Mouse (Mus musculus) liver, postnatal 0 days (tissue): ENCODE data around the gene Trpm4. TPM values are rescaled to one million over a fixed set of nuclear protein-coding genes. Genes with fewer than 3 reads are reported as not detected.

Experiments
- ATAC-seq: fragments of 200-750 bp; cut with Nextera tagmentation; 2 replicates; pipeline ENCODE4 v1.8.0; 2017; ENCODE audit warnings: mild to moderate bottlenecking, moderate library complexity
- DNase-seq: peaks from one replicate; pipeline ENCODE4 v3.0.0-alpha.2; 2016
- H3K27ac ChIP-seq: fragments of 300-500 bp; sonication (generic); 2 replicates; pipeline ENCODE4 v1.5.1; 2014; ENCODE audit warnings: antibody characterized with exemption, moderate library complexity, mild to moderate bottlenecking, low read depth
- H3K27me3 ChIP-seq: fragments of 300-500 bp; sonication (generic); 2 replicates; pipeline ENCODE4 v1.6.1; 2014; ENCODE audit warnings: low read length, control low read depth, mixed read lengths; ENCODE audit not compliant: insufficient read depth
- H3K36me3 ChIP-seq: fragments of 300-500 bp; sonication (generic); replicated peaks from 2 replicates; pipeline ENCODE4 v1.6.1; 2014; ENCODE audit warnings: mild to moderate bottlenecking, control low read depth, low read length, moderate library complexity, mixed read lengths; ENCODE audit not compliant: insufficient read depth
- H3K4me1 ChIP-seq: fragments of 300-500 bp; sonication (generic); 2 replicates; pipeline ENCODE4 v1.6.1; 2014; ENCODE audit warnings: antibody characterized with exemption, mild to moderate bottlenecking, control low read depth; ENCODE audit not compliant: insufficient read depth
- H3K4me2 ChIP-seq: fragments of 300-500 bp; sonication (generic); 2 replicates; pipeline ENCODE4 v1.6.1; 2014; ENCODE audit warnings: low read depth, mild to moderate bottlenecking, low read length, moderate library complexity, mixed read lengths
- H3K4me3 ChIP-seq: fragments of 300-500 bp; sonication (generic); 2 replicates; pipeline ENCODE4 v1.5.1; 2014; ENCODE audit warnings: low read depth, low read length
- H3K9ac ChIP-seq: fragments of 300-500 bp; sonication (generic); replicated peaks from 2 replicates; pipeline ENCODE4 v1.6.1; 2014; ENCODE audit warnings: mild to moderate bottlenecking, moderate library complexity
- H3K9me3 ChIP-seq: fragments of 300-500 bp; sonication (generic); 2 replicates; pipeline ENCODE4 v1.6.1; 2016; ENCODE audit warnings: mild to moderate bottlenecking, control low read depth, low read length, mixed read lengths
- CTCF ChIP-seq: sonication (generic); IDR thresholded peaks from 2 replicates; pipeline ENCODE4 v1.5.1; 2016; ENCODE audit warnings: antibody characterized with exemption, low read depth
- EP300 ChIP-seq: IDR thresholded peaks from 2 replicates; pipeline ENCODE4 v1.6.1; 2016; ENCODE audit warnings: antibody characterized with exemption, low read depth, mild to moderate bottlenecking
- WGBS: fragments of 180-500 bp; shearing (Covaris S2); extraction: QIAGEN DNeasy Blood & Tissue Kit; methylation state at CpG from one replicate; pipeline ENCODE4 v1.1.7; 2014; ENCODE audit not compliant: insufficient replicate concordance; 5-methylcytosine and 5-hydroxymethylcytosine counted together
- polyA plus RNA-seq: library from polyadenylated mRNA; unstranded; fragments of >200 nt; fragmentation: Nextera tagmentation; extraction: Ambion mirVana; gene quantifications from 2 replicates; pipeline ENCODE4 v1.2.1, GENCODE M21; 2015

The Trpm4 gene
- polyA plus RNA-seq, 1 experiment from 2014 or later, result 6.9 TPM

- Histone ChIP-seq H3K9ac (no peak overlapping the region), H3K27me3 (no peaks in the 10 kb centered on the region), H3K36me3 (no peaks in the 10 kb centered on the region), H3K4me1 (no peaks in the 10 kb centered on the region), H3K9me3 (no peaks in the 10 kb centered on the region), H3K27ac (no peak overlapping the region), H3K4me3 (no peak overlapping the region), H3K4me2 (no peak overlapping the region)
- TF ChIP-seq EP300 (no peak), CTCF (no peak)
- WGBS, result 78% methylated on average over 5 of the region's 5 CpGs
- DNase-seq (no peak), ATAC-seq (no peak)
Measured at GRCm38 (mm10) chr7:45323069-45323468, 10.5 kb downstream of the Trpm4 start.

GRCm38 (mm10) chr7:45322245-45322644 lies 11.3 kb downstream of the Trpm4 start:
- H3K4me1 ChIP-seq, result no peaks in the 10 kb centered on the region
- H3K4me2 ChIP-seq, result no peak overlapping the region
- no peaks in the 10 kb centered on the region for H3K27me3 ChIP-seq
- no peak for TF ChIP-seq EP300
- no peak for TF ChIP-seq CTCF
- H3K27ac ChIP-seq, result no peak overlapping the region
- no peak overlapping the region for H3K4me3 ChIP-seq
- H3K9ac ChIP-seq, result no peak overlapping the region
- DNase-seq (no peak), ATAC-seq (no peak)
- H3K9me3 ChIP-seq, result no peaks in the 10 kb centered on the region
- no peaks in the 10 kb centered on the region for H3K36me3 ChIP-seq
- WGBS, result 81% methylated on average over 4 of the region's 4 CpGs

GRCm38 (mm10) chr7:45316536-45316935 lies 17.0 kb downstream of the Trpm4 start:
- ATAC-seq, result no peak
- Histone ChIP-seq H3K27ac (no peak overlapping the region), H3K4me3 (no peak overlapping the region), H3K36me3 (no peaks in the 10 kb centered on the region), H3K9ac (no peak overlapping the region), H3K27me3 (no peaks in the 10 kb centered on the region), H3K4me1 (no peaks in the 10 kb centered on the region), H3K4me2 (no peak overlapping the region), H3K9me3 (no peaks in the 10 kb centered on the region)
- TF ChIP-seq CTCF (no peak), EP300 (no peak)
- 87% methylated on average over 14 of the region's 14 CpGs for WGBS
- DNase-seq, result no peak

- Histone ChIP-seq H3K9me3 (no peaks in the 10 kb centered on the region), H3K4me3 (no peak overlapping the region), H3K4me2 (no peak overlapping the region), H3K4me1 (no peaks in the 10 kb centered on the region), H3K36me3 (no peaks in the 10 kb centered on the region), H3K9ac (no peak overlapping the region), H3K27ac (no peak overlapping the region), H3K27me3 (no peaks in the 10 kb centered on the region)
- TF ChIP-seq EP300 (no peak), CTCF (no peak)
- DNase-seq (no peak), ATAC-seq (no peak)
- 80% methylated on average over 10 of the region's 10 CpGs for WGBS
Measured at GRCm38 (mm10) chr7:45315182-45315701, 18.3 kb downstream of the Trpm4 start.

GRCm38 (mm10) chr7:45313495-45313894 lies 20.1 kb downstream of the Trpm4 start:
- DNase-seq (no peak), ATAC-seq (no peak)
- TF ChIP-seq EP300, result no peak
- TF ChIP-seq CTCF, result no peak
- H3K27me3 ChIP-seq, result no peaks in the 10 kb centered on the region
- H3K9ac ChIP-seq, result no peak overlapping the region
- no peak overlapping the region for H3K27ac ChIP-seq
- H3K36me3 ChIP-seq, result no peaks in the 10 kb centered on the region
- H3K4me1 ChIP-seq, result no peaks in the 10 kb centered on the region
- no peaks in the 10 kb centered on the region for H3K9me3 ChIP-seq
- H3K4me2 ChIP-seq, result no peak overlapping the region
- 54% methylated on average over 9 of the region's 9 CpGs for WGBS
- no peak overlapping the region for H3K4me3 ChIP-seq

- Histone ChIP-seq H3K9me3 (no peaks in the 10 kb centered on the region), H3K27ac (no peak overlapping the region), H3K4me2 (no peak overlapping the region), H3K4me3 (no peak overlapping the region), H3K4me1 (no peaks in the 10 kb centered on the region), H3K27me3 (no peaks in the 10 kb centered on the region), H3K9ac (no peak overlapping the region), H3K36me3 (no peaks in the 10 kb centered on the region)
- ATAC-seq (no peak), DNase-seq (no peak)
- 55% methylated on average over 10 of the region's 10 CpGs for WGBS
- TF ChIP-seq CTCF, result no peak
- TF ChIP-seq EP300, result no peak
Measured at GRCm38 (mm10) chr7:45312686-45313453, 20.7 kb downstream of the Trpm4 start.
